Mouse (Mus musculus) urinary bladder, adult 2 months (tissue): Measurements from ENCODE around the gene 1600014C10Rik. TPM values are rescaled to one million over a fixed set of nuclear protein-coding genes. Genes with fewer than 3 reads are reported as not detected.

Experiments
- DNase-seq: peaks from one replicate; pipeline ENCODE4 v3.0.0; 2022; ENCODE audit warnings: low spot score
- polyA plus RNA-seq: library from polyadenylated mRNA; depleted of rRNA; stranded (reverse); fragments of >200 nt; gene quantifications from 2 replicates; pipeline ENCODE4 v1.2.3, GENCODE M21; 2012; rRNA removed

Gene 1600014C10Rik
- 52.4 and 56.0 TPM in 2 replicates for polyA plus RNA-seq

GRCm38 (mm10) chr7:38182962-38183687, at the start of gene 1600014C10Rik:
1600014C10Rik (plus strand) TSS chr7:38183217.
- peak; percentile 35 for DNase-seq

GRCm38 (mm10) chr7:38134471-38134870, 48.5 kb upstream of the 1600014C10Rik start:
- no peak for DNase-seq

GRCm38 (mm10) chr7:38140324-38140723, 42.7 kb upstream of the 1600014C10Rik start:
- DNase-seq, result no peak

- DNase-seq, result peak; percentile 69
Observed at GRCm38 (mm10) chr7:38141747-38142545, 41.1 kb upstream of the 1600014C10Rik start.

GRCm38 (mm10) chr7:38147477-38147876, 35.5 kb upstream of the 1600014C10Rik start:
- DNase-seq, result no peak

GRCm38 (mm10) chr7:38151706-38152312, 31.2 kb upstream of the 1600014C10Rik start:
- no peak for DNase-seq

GRCm38 (mm10) chr7:38152571-38152970, 30.4 kb upstream of the 1600014C10Rik start:
- DNase-seq, result no peak

- DNase-seq, result no peak
Observed at GRCm38 (mm10) chr7:38155829-38156228, 27.2 kb upstream of the 1600014C10Rik start.

GRCm38 (mm10) chr7:38158764-38159458, 24.1 kb upstream of the 1600014C10Rik start:
- no peak for DNase-seq

- no peak for DNase-seq
Observed at GRCm38 (mm10) chr7:38161438-38161837, 21.6 kb upstream of the 1600014C10Rik start.

GRCm38 (mm10) chr7:38163433-38164050, 19.5 kb upstream of the 1600014C10Rik start:
- no peak for DNase-seq

- no peak for DNase-seq
Observed at GRCm38 (mm10) chr7:38166930-38167645, 15.9 kb upstream of the 1600014C10Rik start.

- DNase-seq, result no peak
Observed at GRCm38 (mm10) chr7:38167724-38168141, 15.3 kb upstream of the 1600014C10Rik start.

- no peak for DNase-seq
Observed at GRCm38 (mm10) chr7:38173871-38174270, 9.1 kb upstream of the 1600014C10Rik start.

- DNase-seq, result no peak
Observed at GRCm38 (mm10) chr7:38174321-38175148, 8.5 kb upstream of the 1600014C10Rik start.

- no peak for DNase-seq
Observed at GRCm38 (mm10) chr7:38176056-38176455, 7.0 kb upstream of the 1600014C10Rik start.

- no peak for DNase-seq
Observed at GRCm38 (mm10) chr7:38179896-38180295, 3.1 kb upstream of the 1600014C10Rik start.

- DNase-seq, result no peak
Observed at GRCm38 (mm10) chr7:38181366-38181765, 1.7 kb upstream of the 1600014C10Rik start.

- peak; percentile 83 for DNase-seq
Observed at GRCm38 (mm10) chr7:38182596-38182961, 438 bp upstream of the 1600014C10Rik start.
